Mouse (Mus musculus) stomach, embryonic 16.5 days (tissue): ENCODE results near the gene Plbd1. TPM values are rescaled to one million over a fixed set of nuclear protein-coding genes. Genes with fewer than 3 reads are reported as not detected.

Experiments
- ATAC-seq: fragments of 200-750 bp; cut with Nextera tagmentation; 2 replicates; pipeline ENCODE4 v1.8.0; 2017; ENCODE audit warnings: moderate number of reproducible peaks, moderate TSS enrichment; ENCODE audit not compliant: insufficient read depth, low FRiP score
- H3K27ac ChIP-seq: fragments of 300-500 bp; sonication (generic); 2 replicates; pipeline ENCODE4 v1.5.1; 2014; ENCODE audit warnings: low read length
- H3K27me3 ChIP-seq: fragments of 300-500 bp; sonication (generic); 2 replicates; pipeline ENCODE4 v1.6.1; 2014; ENCODE audit warnings: low read length, control low read depth, mixed read lengths; ENCODE audit not compliant: control insufficient read depth, insufficient read depth
- H3K36me3 ChIP-seq: fragments of 300-500 bp; sonication (generic); 2 replicates; pipeline ENCODE4 v1.6.1; 2014; ENCODE audit warnings: low read length; ENCODE audit not compliant: control insufficient read depth, insufficient read depth
- H3K4me1 ChIP-seq: fragments of 300-500 bp; sonication (generic); 2 replicates; pipeline ENCODE4 v1.6.1; 2014; ENCODE audit warnings: low read length, control low read depth, mixed read lengths; ENCODE audit not compliant: control insufficient read depth, insufficient read depth
- H3K4me2 ChIP-seq: fragments of 300-500 bp; sonication (generic); 2 replicates; pipeline ENCODE4 v1.6.1; 2014; ENCODE audit warnings: low read depth, low read length, mixed read lengths
- H3K4me3 ChIP-seq: fragments of 300-500 bp; sonication (generic); replicated peaks from 2 replicates; pipeline ENCODE4 v1.5.1; 2014; ENCODE audit warnings: mild to moderate bottlenecking, low read length
- H3K9ac ChIP-seq: fragments of 300-500 bp; sonication (generic); 2 replicates; pipeline ENCODE4 v1.6.1; 2014; ENCODE audit warnings: low read length
- H3K9me3 ChIP-seq: fragments of 300-500 bp; sonication (generic); replicated peaks from 2 replicates; pipeline ENCODE4 v1.6.1; 2016; ENCODE audit warnings: low read length, control low read depth; ENCODE audit not compliant: control insufficient read depth
- WGBS: fragments of 180-500 bp; shearing (Covaris S2); extraction: QIAGEN DNeasy Blood & Tissue Kit; methylation state at CpG from one replicate; pipeline ENCODE4 v1.1.7; 2014; 5-methylcytosine and 5-hydroxymethylcytosine counted together
- polyA plus RNA-seq: library from polyadenylated mRNA; unstranded; fragments of >200 nt; fragmentation: Nextera tagmentation; extraction: Ambion mirVana; gene quantifications from 2 replicates; pipeline ENCODE4 v1.2.1, GENCODE M21; 2015

The Plbd1 gene
- polyA plus RNA-seq, 1 experiment from 2014 or later = 32.8 TPM

DNA sequence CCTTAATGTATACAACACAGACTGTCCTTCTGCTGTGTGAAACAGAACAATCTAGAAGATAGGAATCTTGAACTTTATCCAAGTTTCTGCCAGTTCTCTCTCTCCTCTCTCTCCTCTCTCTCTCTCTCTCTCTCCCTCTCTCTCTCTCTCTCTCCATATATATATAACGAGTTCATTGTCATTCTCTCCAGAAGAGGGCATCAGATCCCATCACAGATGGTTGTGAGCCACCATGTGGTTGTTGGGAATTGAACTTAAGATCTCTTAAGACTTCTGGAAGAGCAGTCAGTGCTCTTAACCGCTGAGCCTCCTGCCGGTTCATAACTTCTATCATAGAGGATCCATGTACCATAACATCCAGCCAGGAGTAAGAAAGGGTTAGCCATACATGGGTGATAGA, 26.7 kb downstream of the Plbd1 start:
- Histone ChIP-seq H3K9ac (no peak overlapping the region), H3K9me3 (no peaks in the 10 kb centered on the region), H3K4me1 (no peaks in the 10 kb centered on the region), H3K4me2 (no peak overlapping the region), H3K4me3 (no peak overlapping the region), H3K36me3 (no peaks in the 10 kb centered on the region), H3K27ac (no peak overlapping the region), H3K27me3 (no peaks in the 10 kb centered on the region)
- ATAC-seq = no peak
- 63% methylated on average over 3 of the region's 3 CpGs for WGBS

DNA sequence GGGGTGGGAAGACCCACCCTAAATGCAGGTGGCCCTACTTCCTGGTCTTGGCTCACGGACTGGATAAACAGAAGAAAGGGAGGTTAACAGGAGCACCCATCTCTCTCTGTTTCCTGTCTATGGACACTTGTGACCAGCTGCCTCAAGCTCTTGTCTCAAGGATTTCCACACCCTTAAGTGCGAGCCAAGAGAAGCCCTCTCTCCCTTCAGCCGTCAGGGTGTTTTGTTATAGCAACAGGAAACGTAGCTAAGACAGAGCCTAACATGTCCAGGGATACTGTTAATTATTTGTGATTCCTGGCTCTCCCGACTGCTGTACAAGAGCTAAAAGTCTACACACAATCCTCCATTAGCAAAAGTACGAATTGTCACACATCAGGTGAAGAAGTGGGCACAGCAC, 28.0 kb downstream of the Plbd1 start:
- H3K9me3 ChIP-seq = no peaks in the 10 kb centered on the region
- H3K4me3 ChIP-seq = no peak overlapping the region
- no peak overlapping the region for H3K4me2 ChIP-seq
- H3K27ac ChIP-seq = no peak overlapping the region
- H3K4me1 ChIP-seq = no peaks in the 10 kb centered on the region
- no peaks in the 10 kb centered on the region for H3K36me3 ChIP-seq
- WGBS = 40% methylated on average over 6 of the region's 6 CpGs
- H3K27me3 ChIP-seq = no peaks in the 10 kb centered on the region
- ATAC-seq = no peak
- H3K9ac ChIP-seq = no peak overlapping the region

DNA sequence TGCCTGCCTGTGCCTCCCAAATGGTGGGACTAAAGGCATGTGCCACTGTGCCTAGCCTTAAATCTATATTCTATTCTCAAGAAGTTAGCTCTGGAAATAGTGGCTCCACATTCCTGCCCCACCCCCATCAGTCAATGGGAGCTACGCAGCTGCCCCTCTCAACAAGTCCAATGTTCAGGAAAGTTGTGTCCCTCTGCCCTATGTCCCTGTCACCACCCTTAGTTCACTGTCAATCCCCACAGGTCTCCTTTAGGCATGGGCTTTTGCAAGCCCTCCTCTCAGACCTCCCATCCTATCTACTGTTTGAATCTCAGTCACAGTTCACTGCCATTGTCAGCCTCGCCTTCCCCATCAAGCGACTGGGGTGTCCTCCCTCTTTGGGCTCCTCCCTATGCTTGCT, 28.6 kb downstream of the Plbd1 start:
- H3K9me3 ChIP-seq = no peaks in the 10 kb centered on the region
- H3K4me1 ChIP-seq = no peaks in the 10 kb centered on the region
- no peak overlapping the region for H3K4me2 ChIP-seq
- WGBS = 80% methylated on average over 3 of the region's 3 CpGs
- H3K36me3 ChIP-seq = no peaks in the 10 kb centered on the region
- H3K9ac ChIP-seq = no peak overlapping the region
- H3K4me3 ChIP-seq = no peak overlapping the region
- H3K27ac ChIP-seq = no peak overlapping the region
- ATAC-seq = no peak
- H3K27me3 ChIP-seq = no peaks in the 10 kb centered on the region

DNA sequence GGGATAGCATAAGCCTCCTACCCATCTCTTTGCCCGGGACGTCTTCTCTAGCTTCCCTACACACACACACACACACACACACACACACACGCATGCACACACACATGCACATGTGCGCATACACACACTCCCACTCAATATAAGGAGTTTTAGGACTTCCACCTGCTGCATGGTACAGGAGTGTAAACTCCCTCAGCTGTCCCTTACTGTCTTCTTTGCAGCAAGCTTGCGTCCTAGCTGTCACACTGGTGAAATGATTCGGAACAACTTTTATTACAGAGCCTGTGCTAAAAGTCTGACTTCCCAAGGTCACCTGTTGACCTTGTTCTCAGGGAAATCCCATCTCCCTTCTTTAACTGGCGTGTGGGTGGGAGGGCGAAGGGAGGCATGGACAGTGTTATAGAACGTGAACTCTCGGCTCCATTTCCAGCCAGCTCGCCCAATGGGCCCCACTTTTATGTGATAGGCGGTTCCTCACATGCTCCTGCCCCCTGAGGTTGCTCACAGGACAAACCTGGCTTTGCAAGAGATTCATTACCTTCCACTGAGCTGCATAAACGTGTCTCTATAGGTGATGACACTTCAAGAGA, 29.7 kb downstream of the Plbd1 start:
- Histone ChIP-seq H3K36me3 (no peaks in the 10 kb centered on the region), H3K9me3 (no peaks in the 10 kb centered on the region), H3K4me1 (no peaks in the 10 kb centered on the region), H3K9ac (no peak overlapping the region; the same call in 1 of the 2 replicates), H3K4me3 (no peak overlapping the region), H3K4me2 (no peak overlapping the region), H3K27me3 (no peaks in the 10 kb centered on the region), H3K27ac (no peak overlapping the region)
- ATAC-seq = no peak
- WGBS = 78% methylated on average over 13 of the region's 13 CpGs

DNA sequence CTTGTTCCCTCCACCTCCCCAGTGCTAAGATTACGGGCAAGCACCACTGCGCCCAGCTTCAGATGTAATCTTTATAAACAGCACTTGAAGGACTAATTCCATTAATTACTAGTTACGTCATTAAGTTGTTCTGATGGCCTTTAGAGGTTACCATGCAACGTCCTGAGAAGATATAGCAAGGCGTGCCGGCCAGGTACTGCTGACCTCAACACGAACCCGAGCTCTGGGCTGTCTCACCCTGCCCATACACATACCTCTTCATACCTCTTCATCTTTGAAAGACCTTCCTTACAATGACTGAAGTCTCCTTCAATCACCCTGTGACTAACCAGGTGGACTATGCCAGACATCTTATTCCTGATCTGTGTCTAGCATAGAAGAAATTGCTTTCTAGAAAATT, 30.2 kb downstream of the Plbd1 start:
- 73% methylated on average over 8 of the region's 8 CpGs for WGBS
- Histone ChIP-seq H3K4me2 (no peak overlapping the region), H3K36me3 (no peaks in the 10 kb centered on the region), H3K9ac (no peak overlapping the region), H3K27me3 (no peaks in the 10 kb centered on the region), H3K9me3 (no peaks in the 10 kb centered on the region), H3K4me1 (no peaks in the 10 kb centered on the region), H3K27ac (no peak overlapping the region), H3K4me3 (no peak overlapping the region)
- ATAC-seq = no peak

- Histone ChIP-seq H3K4me3 (no peak overlapping the region), H3K9me3 (no peaks in the 10 kb centered on the region), H3K9ac (no peak overlapping the region), H3K36me3 (no peaks in the 10 kb centered on the region), H3K4me1 (no peaks in the 10 kb centered on the region), H3K27me3 (no peaks in the 10 kb centered on the region), H3K27ac (0 out of 2 replicates have a peak overlapping the region, but pooled peaks have one; percentile 18), H3K4me2 (no peak overlapping the region)
- no peak for ATAC-seq
- 73% methylated on average over 5 of the region's 5 CpGs for WGBS
Measured at GRCm38 (mm10) chr6:136629639-136630038, 32.1 kb downstream of the Plbd1 start.

DNA sequence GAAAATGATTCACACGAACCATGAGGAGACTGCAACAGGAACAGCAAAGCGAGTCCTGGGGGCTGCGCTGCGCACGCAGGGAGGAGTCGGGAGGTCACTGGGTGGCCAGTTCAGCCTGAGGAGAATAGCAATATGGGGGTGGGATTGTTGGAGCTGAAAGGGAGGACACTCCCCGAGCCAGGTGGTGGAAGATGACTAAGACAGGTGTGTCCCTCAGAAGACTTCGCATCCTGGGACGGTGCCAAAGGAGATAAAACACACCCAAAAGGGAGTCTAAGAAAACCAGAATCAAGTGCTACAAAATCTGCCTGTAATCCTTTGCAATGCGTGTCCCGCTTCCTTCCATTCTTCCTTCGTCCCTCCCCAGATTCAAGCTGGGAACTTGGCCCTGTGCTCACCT, 36.3 kb downstream of the Plbd1 start:
- 78% methylated on average over 12 of the region's 12 CpGs for WGBS
- H3K27ac ChIP-seq = no peak overlapping the region

GRCm38 (mm10) chr6:136620361-136621139, 41.2 kb downstream of the Plbd1 start:
- WGBS = 39% methylated on average over 17 of the region's 17 CpGs
- Histone ChIP-seq H3K36me3 (no peaks in the 10 kb centered on the region), H3K27me3 (no peaks in the 10 kb centered on the region), H3K4me3 (no peak overlapping the region), H3K4me2 (peak overlapping the region; percentile 42; the same call in 1 of the 2 replicates), H3K9me3 (no peaks in the 10 kb centered on the region), H3K27ac (no peak overlapping the region), H3K4me1 (no peaks in the 10 kb centered on the region), H3K9ac (no peak overlapping the region)
- ATAC-seq = peak; percentile 58; the same call in 1 of the 2 replicates

More for the DNA sequence above, 36.3 kb downstream of the Plbd1 start:
- no peaks in the 10 kb centered on the region for H3K9me3 ChIP-seq
- H3K9ac ChIP-seq = no peak overlapping the region
- H3K4me1 ChIP-seq = no peaks in the 10 kb centered on the region
- no peak for ATAC-seq
- H3K4me2 ChIP-seq = no peak overlapping the region
- H3K4me3 ChIP-seq = no peak overlapping the region
- no peaks in the 10 kb centered on the region for H3K36me3 ChIP-seq
- H3K27me3 ChIP-seq = no peaks in the 10 kb centered on the region

DNA sequence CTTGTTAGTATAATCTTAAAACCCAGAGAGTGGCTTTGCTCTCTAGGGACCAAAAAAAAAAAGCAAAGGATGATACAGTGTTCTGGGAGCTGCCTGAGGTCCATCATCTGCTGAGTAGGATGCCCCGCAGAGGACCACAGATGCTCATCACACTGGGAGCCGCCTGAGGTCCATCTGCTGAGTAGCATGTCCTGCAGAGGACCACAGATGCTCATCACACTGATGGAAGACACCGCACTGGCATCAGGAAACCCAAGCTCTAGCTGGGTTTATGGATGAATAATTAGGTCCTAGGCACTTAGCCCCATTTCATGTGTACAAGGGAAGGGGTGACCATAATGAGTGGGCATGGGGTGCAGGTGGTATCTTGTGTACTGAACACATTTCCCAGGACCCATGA, 47.6 kb downstream of the Plbd1 start:
- no peaks in the 10 kb centered on the region for H3K4me1 ChIP-seq
- WGBS = 89% methylated on average over 3 of the region's 3 CpGs

More for the DNA sequence above, 47.6 kb downstream of the Plbd1 start:
- peaks cover 24% of the 10 kb centered on the region for H3K36me3 ChIP-seq
- no peak overlapping the region for H3K27ac ChIP-seq
- H3K4me2 ChIP-seq = no peak overlapping the region
- no peaks in the 10 kb centered on the region for H3K27me3 ChIP-seq
- H3K9ac ChIP-seq = no peak overlapping the region
- H3K4me3 ChIP-seq = no peak overlapping the region
- ATAC-seq = no peak
- H3K9me3 ChIP-seq = no peaks in the 10 kb centered on the region; the same call in 1 of the 2 replicates
